Mouse (Mus musculus) forebrain, embryonic 12.5 days (tissue): ENCODE data around the gene Bmp6. TPM values are rescaled to one million over a fixed set of nuclear protein-coding genes. Genes with fewer than 3 reads are reported as not detected.

Experiments
- ATAC-seq: fragments of 200-750 bp; cut with Nextera tagmentation; 2 replicates; pipeline ENCODE4 v1.8.0; 2017; ENCODE audit warnings: moderate TSS enrichment; ENCODE audit not compliant: low FRiP score
- H3K27ac ChIP-seq: fragments of 300-500 bp; sonication (generic); 2 replicates; pipeline ENCODE4 v1.5.1; 2016; ENCODE audit warnings: mild to moderate bottlenecking
- H3K27me3 ChIP-seq: fragments of 300-500 bp; sonication (generic); 2 replicates; pipeline ENCODE4 v1.6.1; 2016; ENCODE audit warnings: mild to moderate bottlenecking
- H3K36me3 ChIP-seq: fragments of 300-500 bp; sonication (generic); replicated peaks from 2 replicates; pipeline ENCODE4 v1.6.1; 2016; ENCODE audit warnings: mild to moderate bottlenecking
- H3K4me1 ChIP-seq: fragments of 300-500 bp; sonication (generic); 2 replicates; pipeline ENCODE4 v1.6.1; 2016
- H3K4me2 ChIP-seq: fragments of 300-500 bp; sonication (generic); 2 replicates; pipeline ENCODE4 v1.6.1; 2016; ENCODE audit warnings: mild to moderate bottlenecking, moderate library complexity
- H3K4me3 ChIP-seq: fragments of 300-500 bp; sonication (generic); replicated peaks from 2 replicates; pipeline ENCODE4 v1.5.1; 2016; ENCODE audit warnings: mild to moderate bottlenecking
- H3K9ac ChIP-seq: fragments of 300-500 bp; sonication (generic); 2 replicates; pipeline ENCODE4 v1.6.1; 2016; ENCODE audit warnings: mild to moderate bottlenecking
- H3K9me3 ChIP-seq: fragments of 300-500 bp; sonication (generic); 2 replicates; pipeline ENCODE4 v1.6.1; 2016
- WGBS: fragments of 180-500 bp; shearing (Covaris S2); methylation state at CpG from one replicate; pipeline ENCODE4 v1.1.7; 2016; 5-methylcytosine and 5-hydroxymethylcytosine counted together
- polyA plus RNA-seq: library from polyadenylated mRNA; unstranded; fragments of >200 nt; fragmentation: Nextera tagmentation; extraction: Ambion mirVana; gene quantifications from 2 replicates; pipeline ENCODE4 v1.2.1, GENCODE M21; 2016

Gene Bmp6
- polyA plus RNA-seq, 1 experiment from 2014 or later: 1.7 TPM

GRCm38 (mm10) chr13:38506320-38506719 lies 161.4 kb downstream of the Bmp6 start:
- H3K9ac ChIP-seq: no peak overlapping the region
- H3K4me2 ChIP-seq: no peak overlapping the region
- H3K4me3 ChIP-seq: no peak overlapping the region
- H3K9me3 ChIP-seq: no peaks in the 10 kb centered on the region
- H3K27me3 ChIP-seq: no peaks in the 10 kb centered on the region
- no peak overlapping the region for H3K27ac ChIP-seq
- no peaks in the 10 kb centered on the region for H3K4me1 ChIP-seq
- WGBS: 82% methylated on average over 8 of the region's 8 CpGs
- no peak for ATAC-seq
- H3K36me3 ChIP-seq: peaks cover 64% of the 10 kb centered on the region

GRCm38 (mm10) chr13:38506936-38507335 lies 162.0 kb downstream of the Bmp6 start:
- Histone ChIP-seq H3K36me3 (peaks cover 62% of the 10 kb centered on the region), H3K4me2 (no peak overlapping the region), H3K9ac (no peak overlapping the region), H3K27me3 (no peaks in the 10 kb centered on the region), H3K4me3 (no peak overlapping the region), H3K4me1 (no peaks in the 10 kb centered on the region), H3K9me3 (no peaks in the 10 kb centered on the region), H3K27ac (no peak overlapping the region)
- WGBS: 95% methylated on average over 10 of the region's 10 CpGs
- no peak for ATAC-seq

GRCm38 (mm10) chr13:38509681-38510341 lies 164.9 kb downstream of the Bmp6 start:
- Histone ChIP-seq H3K9ac (no peak overlapping the region), H3K9me3 (no peaks in the 10 kb centered on the region), H3K4me1 (no peaks in the 10 kb centered on the region), H3K4me2 (no peak overlapping the region), H3K36me3 (peaks cover 62% of the 10 kb centered on the region), H3K27me3 (no peaks in the 10 kb centered on the region), H3K27ac (no peak overlapping the region), H3K4me3 (no peak overlapping the region)
- ATAC-seq: no peak
- 94% methylated on average over 8 of the region's 8 CpGs for WGBS

- peaks cover 53% of the 10 kb centered on the region for H3K36me3 ChIP-seq
- no peak for ATAC-seq
- no peak overlapping the region for H3K4me3 ChIP-seq
- H3K27me3 ChIP-seq: no peaks in the 10 kb centered on the region
- no peak overlapping the region for H3K27ac ChIP-seq
- H3K4me2 ChIP-seq: no peak overlapping the region
- no peaks in the 10 kb centered on the region for H3K9me3 ChIP-seq
- 91% methylated on average over 10 of the region's 10 CpGs for WGBS
- H3K9ac ChIP-seq: no peak overlapping the region
- H3K4me1 ChIP-seq: no peaks in the 10 kb centered on the region
Measured at GRCm38 (mm10) chr13:38511979-38512378, 167.1 kb downstream of the Bmp6 start.

- WGBS: 96% methylated on average over 7 of the region's 7 CpGs
- H3K4me1 ChIP-seq: no peaks in the 10 kb centered on the region
- ATAC-seq: no peak
- no peaks in the 10 kb centered on the region for H3K9me3 ChIP-seq
- no peaks in the 10 kb centered on the region for H3K27me3 ChIP-seq
- H3K4me2 ChIP-seq: no peak overlapping the region
- no peak overlapping the region for H3K9ac ChIP-seq
- H3K27ac ChIP-seq: no peak overlapping the region
- peaks cover 67% of the 10 kb centered on the region for H3K36me3 ChIP-seq
- no peak overlapping the region for H3K4me3 ChIP-seq
Measured at GRCm38 (mm10) chr13:38513921-38514320, 169.0 kb downstream of the Bmp6 start.

- no peak for ATAC-seq
- WGBS: 90% methylated on average over 2 of the region's 2 CpGs
- H3K27ac ChIP-seq: no peak overlapping the region
- H3K36me3 ChIP-seq: peaks cover 77% of the 10 kb centered on the region
- no peaks in the 10 kb centered on the region for H3K4me1 ChIP-seq
- no peak overlapping the region for H3K9ac ChIP-seq
- H3K4me2 ChIP-seq: no peak overlapping the region
- no peaks in the 10 kb centered on the region for H3K9me3 ChIP-seq
- no peaks in the 10 kb centered on the region for H3K27me3 ChIP-seq
- no peak overlapping the region for H3K4me3 ChIP-seq
Measured at GRCm38 (mm10) chr13:38515431-38515830, 170.5 kb downstream of the Bmp6 start.

- H3K4me1 ChIP-seq: no peaks in the 10 kb centered on the region
- no peak overlapping the region for H3K4me3 ChIP-seq
- H3K9ac ChIP-seq: no peak overlapping the region
- H3K36me3 ChIP-seq: peaks cover 81% of the 10 kb centered on the region
- no peak overlapping the region for H3K4me2 ChIP-seq
- no peak overlapping the region for H3K27ac ChIP-seq
- WGBS: 87% methylated on average over 3 of the region's 3 CpGs
- no peaks in the 10 kb centered on the region for H3K9me3 ChIP-seq
- ATAC-seq: no peak
- H3K27me3 ChIP-seq: no peaks in the 10 kb centered on the region
Measured at GRCm38 (mm10) chr13:38515845-38516244, 170.9 kb downstream of the Bmp6 start.

- Histone ChIP-seq H3K27me3 (no peaks in the 10 kb centered on the region), H3K36me3 (peaks cover 85% of the 10 kb centered on the region), H3K4me1 (no peaks in the 10 kb centered on the region), H3K4me2 (no peak overlapping the region), H3K4me3 (no peak overlapping the region), H3K9ac (no peak overlapping the region), H3K27ac (no peak overlapping the region), H3K9me3 (no peaks in the 10 kb centered on the region)
- WGBS: 94% methylated on average over 11 of the region's 11 CpGs
- no peak for ATAC-seq
Measured at GRCm38 (mm10) chr13:38516582-38516981, 171.7 kb downstream of the Bmp6 start.

- no peak overlapping the region for H3K27ac ChIP-seq
- H3K4me3 ChIP-seq: no peak overlapping the region
- ATAC-seq: no peak
- peaks cover 68% of the 10 kb centered on the region for H3K36me3 ChIP-seq
- H3K4me2 ChIP-seq: no peak overlapping the region
- H3K9me3 ChIP-seq: no peaks in the 10 kb centered on the region
- WGBS: 93% methylated on average over 11 of the region's 11 CpGs
- no peak overlapping the region for H3K9ac ChIP-seq
- H3K4me1 ChIP-seq: peaks cover 3% of the 10 kb centered on the region; the same call in 1 of the 2 replicates
- H3K27me3 ChIP-seq: no peaks in the 10 kb centered on the region
Measured at GRCm38 (mm10) chr13:38520299-38520698, 175.4 kb downstream of the Bmp6 start.

- 85% methylated on average over 4 of the region's 4 CpGs for WGBS
- Histone ChIP-seq H3K4me1 (peaks cover 15% of the 10 kb centered on the region), H3K4me3 (no peak overlapping the region), H3K27me3 (no peaks in the 10 kb centered on the region), H3K9ac (no peak overlapping the region), H3K27ac (no peak overlapping the region), H3K4me2 (no peak overlapping the region), H3K9me3 (no peaks in the 10 kb centered on the region), H3K36me3 (peaks cover 59% of the 10 kb centered on the region)
- ATAC-seq: no peak
Measured at GRCm38 (mm10) chr13:38522056-38522654, 177.2 kb downstream of the Bmp6 start.

GRCm38 (mm10) chr13:38523231-38523630 lies 178.3 kb downstream of the Bmp6 start:
- 94% methylated on average over 11 of the region's 11 CpGs for WGBS
- peaks cover 21% of the 10 kb centered on the region for H3K4me1 ChIP-seq
- no peaks in the 10 kb centered on the region for H3K27me3 ChIP-seq
- peaks cover 48% of the 10 kb centered on the region for H3K36me3 ChIP-seq
- no peak overlapping the region for H3K4me2 ChIP-seq
- H3K9me3 ChIP-seq: no peaks in the 10 kb centered on the region
- H3K4me3 ChIP-seq: no peak overlapping the region
- no peak overlapping the region for H3K27ac ChIP-seq
- no peak overlapping the region for H3K9ac ChIP-seq
- ATAC-seq: no peak

GRCm38 (mm10) chr13:38525261-38525660 lies 180.4 kb downstream of the Bmp6 start:
- Histone ChIP-seq H3K4me3 (no peak overlapping the region), H3K36me3 (peaks cover 28% of the 10 kb centered on the region), H3K27ac (no peak overlapping the region), H3K4me1 (peaks cover 26% of the 10 kb centered on the region), H3K4me2 (no peak overlapping the region), H3K27me3 (no peaks in the 10 kb centered on the region), H3K9me3 (no peaks in the 10 kb centered on the region), H3K9ac (no peak overlapping the region)
- 78% methylated on average over 3 of the region's 3 CpGs for WGBS
- no peak for ATAC-seq

- H3K4me1 ChIP-seq: peaks cover 26% of the 10 kb centered on the region
- H3K9me3 ChIP-seq: no peaks in the 10 kb centered on the region
- H3K4me3 ChIP-seq: no peak overlapping the region
- H3K9ac ChIP-seq: no peak overlapping the region
- no peak for ATAC-seq
- 89% methylated on average over 2 of the region's 2 CpGs for WGBS
- H3K27me3 ChIP-seq: no peaks in the 10 kb centered on the region
- peaks cover 20% of the 10 kb centered on the region for H3K36me3 ChIP-seq
- H3K4me2 ChIP-seq: peak overlapping the region; percentile 77
- no peak overlapping the region for H3K27ac ChIP-seq
Measured at GRCm38 (mm10) chr13:38526116-38526515, 181.2 kb downstream of the Bmp6 start.
